Mouse (Mus musculus): ENCODE data around the gene Ilf3.

DNA sequence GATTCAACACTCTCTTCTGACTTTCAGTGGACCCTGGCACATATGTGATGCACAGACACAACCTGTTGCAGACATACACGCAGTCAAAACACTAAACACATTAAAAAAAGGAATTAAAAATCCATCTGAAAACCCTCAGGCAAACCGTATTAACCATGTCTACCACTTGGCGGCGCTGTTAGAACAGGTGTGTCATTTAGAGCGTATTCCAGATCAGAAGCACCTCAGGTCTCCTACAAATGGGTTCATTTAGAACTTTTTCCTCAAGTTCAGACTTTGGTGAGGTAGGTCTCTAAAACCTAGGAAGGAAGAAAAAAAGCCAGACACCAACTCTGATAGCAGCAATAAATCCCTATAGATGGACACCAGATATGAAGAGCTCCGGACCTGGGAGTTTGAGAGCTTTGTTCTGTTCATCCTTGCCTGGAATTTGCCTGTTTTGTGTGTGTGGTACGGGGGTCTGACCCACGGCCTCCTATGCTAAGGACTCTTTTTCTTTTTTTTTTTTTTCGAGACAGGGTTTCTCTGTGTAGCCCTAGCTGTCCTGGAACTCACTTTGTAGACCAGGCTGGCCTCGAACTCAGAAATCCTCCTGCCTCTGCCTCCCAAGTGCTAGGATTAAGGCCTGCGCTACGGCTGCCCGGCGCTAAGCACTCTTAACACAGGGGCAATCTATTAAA, 990 bp upstream of the Ilf3 start:
- TF ChIP-seq POLR2A (IDR thresholded peaks at IDR 0.05; ENCODE audit: extremely low read depth, insufficient read depth, low read length) (no peak), CTCF (IDR thresholded peaks at IDR 0.05; ENCODE audit: low read depth, low read length) (peak; percentile 57)
